Mouse (Mus musculus) lung, postnatal 0 days (tissue): ENCODE measurements around the gene Lrrfip2.

Source experiments
- CTCF ChIP-seq: IDR thresholded peaks from 2 replicates; pipeline ENCODE4 v1.5.1; 2016; ENCODE audit warnings: antibody characterized with exemption, mild to moderate bottlenecking
- EP300 ChIP-seq: IDR thresholded peaks from 2 replicates; pipeline ENCODE4 v1.6.1; 2016; ENCODE audit warnings: antibody characterized with exemption, mild to moderate bottlenecking, control low read depth

GRCm38 (mm10) chr9:111182176-111182575 lies 64.8 kb downstream of the Lrrfip2 start:
- no peak for TF ChIP-seq CTCF
- no peak for TF ChIP-seq EP300
